Mouse (Mus musculus): ENCODE measurements around the gene Camk1d. TPM values are rescaled to one million over a fixed set of nuclear protein-coding genes. Genes with fewer than 3 reads are reported as not detected.

The Camk1d gene
- total and polyA plus RNA-seq, 3 experiments = 4.6 to 12.4 (median 4.8) TPM

- dilution Hi-C loops (cut with MboI; ENCODE audit: extremely low pct_ligation_motif_present, extremely low pct_unique_long_range_greater_than_20kb, low sequenced_read_pairs) (no loop called here), in situ Hi-C loops (cut with MboI; ENCODE audit: low pct_ligation_motif_present, low pct_unique_long_range_greater_than_20kb, low sequenced_read_pairs) (loop anchor here (25.0 kb wide), 1 partner anchor 466 kb away; the partner anchor contains the start of gene Phyh)
- H3K27me3 ChIP-seq (replicated peaks) = no peaks in the 10 kb centered on the region
- H3K9me3 ChIP-seq (replicated peaks; ENCODE audit: low read length) = no peaks in the 10 kb centered on the region
- no peak for DNase-seq (ENCODE audit: extremely low read depth)
- no peak overlapping the region for H3K4me2 ChIP-seq (ENCODE audit: insufficient read depth, low read depth, poor library complexity, severe bottlenecking)
- no peak overlapping the region for H3K27ac ChIP-seq (ENCODE audit: insufficient read depth, low read depth)
- peaks cover 13 to 27% of the 10 kb centered on the region in 2 experiments for H3K4me1 ChIP-seq (ENCODE audit: control insufficient read depth in 1 of 2, insufficient read depth in 2 of 2)
- H3K4me3 ChIP-seq (replicated peaks in 1 of 3; ENCODE audit: low read depth in 2 of 3, low read length in 2 of 3, poor library complexity in 1 of 3) = no peak overlapping the region
- H3K36me3 ChIP-seq (replicated peaks in 1 of 2; ENCODE audit: control insufficient read depth in 1 of 2, insufficient read depth in 1 of 2, low read length in 1 of 2) = peaks cover 0 to 7% of the 10 kb centered on the region in 2 experiments
- no peak overlapping the region for H3K9ac ChIP-seq (ENCODE audit: insufficient read depth, low read depth)
- no peaks in the 10 kb centered on the region for H3K79me2 ChIP-seq (replicated peaks; ENCODE audit: control insufficient read depth, extremely low read depth, insufficient read depth, poor library complexity, severe bottlenecking)
- no peak for TF ChIP-seq SIN3A (IDR thresholded peaks at IDR 0.05; ENCODE audit: low read length)
- TF ChIP-seq RCOR1 (conservative IDR thresholded peaks at IDR 0.05; ENCODE audit: low read depth, low read length) = no peak
- no peak for TF ChIP-seq EP300 (IDR thresholded peaks at IDR 0.05; ENCODE audit: low read length)
- TF ChIP-seq ELF1 (IDR thresholded peaks at IDR 0.05; ENCODE audit: low read depth, low read length) = no peak
- TF ChIP-seq TBP (conservative IDR thresholded peaks at IDR 0.05; ENCODE audit: low read depth, low read length) = no peak
- no peak for TF ChIP-seq ZC3H11A (IDR thresholded peaks at IDR 0.05; ENCODE audit: low read depth, low read length)
- no peak for TF ChIP-seq MEF2A (IDR thresholded peaks at IDR 0.05; ENCODE audit: borderline replicate concordance, low read depth, low read length)
- TF ChIP-seq NRF1 (IDR thresholded peaks at IDR 0.05; ENCODE audit: low read depth, low read length) = no peak
- no peak for TF ChIP-seq JUND (conservative IDR thresholded peaks at IDR 0.05; ENCODE audit: low read depth, low read length)
- no peak for TF ChIP-seq CTCF (conservative IDR thresholded peaks at IDR 0.05 in 1 of 2, IDR thresholded peaks at IDR 0.05 in 1 of 2; ENCODE audit: low read depth in 2 of 2, low read length in 2 of 2)
- no peak for TF ChIP-seq HCFC1 (IDR thresholded peaks at IDR 0.05; ENCODE audit: low read depth, low read length)
- no peak for TF ChIP-seq ZNF384 (IDR thresholded peaks at IDR 0.05; ENCODE audit: low read depth, low read length)
- no peak for TF ChIP-seq MXI1 (IDR thresholded peaks at IDR 0.05; ENCODE audit: low read depth, low read length)
- TF ChIP-seq ZKSCAN1 (IDR thresholded peaks at IDR 0.05; ENCODE audit: borderline replicate concordance, low read depth, low read length) = no peak
- TF ChIP-seq BHLHE40 (IDR thresholded peaks at IDR 0.05; ENCODE audit: low read depth, low read length) = no peak
- no peak for TF ChIP-seq CHD1 (IDR thresholded peaks at IDR 0.05; ENCODE audit: low read depth, low read length)
- TF ChIP-seq PAX5 (IDR thresholded peaks at IDR 0.05; ENCODE audit: low read length) = no peak
- no peak for TF ChIP-seq KAT2A (IDR thresholded peaks at IDR 0.05; ENCODE audit: insufficient replicate concordance, low read length)
- TF ChIP-seq POLR2AphosphoS2 (IDR thresholded peaks at IDR 0.05; ENCODE audit: low read depth, low read length) = no peak
Observed at GRCm38 (mm10) chr2:5378066-5378672, 336.1 kb downstream of the Camk1d start.

GRCm38 (mm10) chr2:5372886-5373429 is 341.4 kb downstream of the Camk1d start:
- Histone ChIP-seq H3K4me1 (ENCODE audit: control insufficient read depth in 1 of 2, insufficient read depth in 2 of 2) (peaks cover 5 to 16% of the 10 kb centered on the region in 2 experiments; a peak in 3 of 4 replicates), H3K4me3 (replicated peaks in 1 of 3; ENCODE audit: low read depth in 2 of 3, low read length in 2 of 3, poor library complexity in 1 of 3) (no peak overlapping the region), H3K79me2 (replicated peaks; ENCODE audit: control insufficient read depth, extremely low read depth, insufficient read depth, poor library complexity, severe bottlenecking) (no peaks in the 10 kb centered on the region), H3K27me3 (replicated peaks) (no peaks in the 10 kb centered on the region), H3K36me3 (replicated peaks in 1 of 2; ENCODE audit: control insufficient read depth in 1 of 2, insufficient read depth in 1 of 2, low read length in 1 of 2) (no peaks in the 10 kb centered on the region), H3K4me2 (ENCODE audit: insufficient read depth, low read depth, poor library complexity, severe bottlenecking) (no peak overlapping the region), H3K27ac (ENCODE audit: insufficient read depth, low read depth) (no peak overlapping the region), H3K9ac (ENCODE audit: insufficient read depth, low read depth) (no peak overlapping the region), H3K9me3 (replicated peaks; ENCODE audit: low read length) (no peaks in the 10 kb centered on the region)
- DNase-seq (ENCODE audit: extremely low read depth) = no peak
- dilution Hi-C loops (cut with MboI; ENCODE audit: extremely low pct_ligation_motif_present, extremely low pct_unique_long_range_greater_than_20kb, low sequenced_read_pairs) (no loop called here), in situ Hi-C loops (cut with MboI; ENCODE audit: low pct_ligation_motif_present, low pct_unique_long_range_greater_than_20kb, low sequenced_read_pairs) (no loop called here)
- TF ChIP-seq NELFE (IDR thresholded peaks at IDR 0.05; ENCODE audit: low read depth, low read length) (no peak), SMC3 (IDR thresholded peaks at IDR 0.05; ENCODE audit: low read depth, low read length) (no peak), MAZ (IDR thresholded peaks at IDR 0.05; ENCODE audit: low read depth, low read length) (no peak), CTCF (conservative IDR thresholded peaks at IDR 0.05 in 1 of 2, IDR thresholded peaks at IDR 0.05 in 1 of 2; ENCODE audit: low read depth in 2 of 2, low read length in 2 of 2) (no peak)
